12 mouse cellular contexts compared by ENCODE assay signal in genomic region chr17:31183180-31183974, GRCm38 (mm10). TPM values are rescaled to one million over a fixed set of nuclear protein-coding genes. Genes with fewer than 3 reads are reported as not detected.
DNase-seq lines count a peak whose midpoint lies in the region; ATAC-seq and TF ChIP-seq lines count a peak whose summit lies in the region.
"Had no signal": no experiment of that assay in that cellular context is flagged by ENCODE, and none has a peak within 500 bp of the region (broad histone marks: within the 10 kb centered on the region; RNA-seq: fewer than 3 reads in every experiment).

No protein-coding gene starts in this region.

- WGBS in thymus, adult 2 months: 70% methylated on average over 12 of the region's 12 CpGs
- WGBS in intestine, embryonic 14.5 days: 49% methylated on average over 12 of the region's 12 CpGs
- 50% methylated on average over 12 of the region's 12 CpGs for WGBS in liver, embryonic 14.5 days (ENCODE audit: insufficient replicate concordance)
- WGBS in hindbrain, embryonic 12.5 days: 68% methylated on average over 12 of the region's 12 CpGs

- no peak overlapping the region; the same call in 1 of the 2 replicates for H3K4me2 ChIP-seq in intestine, embryonic 14.5 days (ENCODE audit: low read length)
- peak overlapping the region; percentile 11; the same call in 1 of the 2 replicates for H3K4me2 ChIP-seq in liver, embryonic 14.5 days (ENCODE audit: low read depth)
- no peak overlapping the region for H3K4me2 ChIP-seq in hindbrain, embryonic 12.5 days (replicated peaks)
- H3K4me2 ChIP-seq: neural tube, embryonic 13.5 days had no signal

- H3K9ac ChIP-seq in intestine, embryonic 14.5 days (ENCODE audit: low read length): no peak overlapping the region
- no peak overlapping the region for H3K9ac ChIP-seq in liver, embryonic 14.5 days (replicated peaks)
- H3K9ac ChIP-seq in hindbrain, embryonic 12.5 days: no peak overlapping the region
- H3K9ac ChIP-seq: neural tube, embryonic 13.5 days had no signal

- H3K27ac ChIP-seq in thymus, adult 2 months (ENCODE audit: control insufficient read depth, insufficient read depth, low read length): no peak overlapping the region
- peak overlapping the region; percentile 54; the same call in 1 of the 2 replicates for H3K27ac ChIP-seq in intestine, embryonic 14.5 days (ENCODE audit: low read depth)
- no peak overlapping the region for H3K27ac ChIP-seq in liver, embryonic 14.5 days
- no peak overlapping the region for H3K27ac ChIP-seq in hindbrain, embryonic 12.5 days
- H3K27ac ChIP-seq: neural tube, embryonic 13.5 days had no signal

- H3K36me3 ChIP-seq in thymus, adult 2 months (ENCODE audit: control insufficient read depth, insufficient read depth, low read length): no peaks in the 10 kb centered on the region
- H3K36me3 ChIP-seq in intestine, embryonic 14.5 days (ENCODE audit: control insufficient read depth, insufficient read depth, low read length): no peaks in the 10 kb centered on the region
- no peaks in the 10 kb centered on the region for H3K36me3 ChIP-seq in liver, embryonic 14.5 days (replicated peaks; ENCODE audit: control insufficient read depth, insufficient read depth, low read depth)
- no peaks in the 10 kb centered on the region for H3K36me3 ChIP-seq in hindbrain, embryonic 12.5 days
- H3K36me3 ChIP-seq: neural tube, embryonic 13.5 days had no signal

- H3K4me1 ChIP-seq in thymus, adult 2 months (replicated peaks; ENCODE audit: control insufficient read depth, insufficient read depth, low read length): peaks cover 21% of the 10 kb centered on the region
- no peaks in the 10 kb centered on the region for H3K4me1 ChIP-seq in intestine, embryonic 14.5 days (replicated peaks; ENCODE audit: control insufficient read depth, insufficient read depth, low read length)
- H3K4me1 ChIP-seq in liver, embryonic 14.5 days (replicated peaks; ENCODE audit: control insufficient read depth in 2 of 2, insufficient read depth in 2 of 2, low read length in 1 of 2): 0 out of 4 replicates have a peak, but pooled peaks cover 0 to 4% of the 10 kb centered on the region in 2 experiments
- no peaks in the 10 kb centered on the region for H3K4me1 ChIP-seq in hindbrain, embryonic 12.5 days
- H3K4me1 ChIP-seq: neural tube, embryonic 13.5 days had no signal

- H3K27me3 ChIP-seq in thymus, adult 2 months (ENCODE audit: control insufficient read depth, insufficient read depth, low read length): no peaks in the 10 kb centered on the region
- H3K27me3 ChIP-seq in intestine, embryonic 14.5 days (replicated peaks; ENCODE audit: control insufficient read depth, insufficient read depth, low read length): no peaks in the 10 kb centered on the region
- no peaks in the 10 kb centered on the region for H3K27me3 ChIP-seq in liver, embryonic 14.5 days (ENCODE audit: control insufficient read depth, insufficient read depth, low read length)
- H3K27me3 ChIP-seq in hindbrain, embryonic 12.5 days: no peaks in the 10 kb centered on the region
- H3K27me3 ChIP-seq: neural tube, embryonic 13.5 days had no signal

- H3K9me3 ChIP-seq in intestine, embryonic 14.5 days (ENCODE audit: control insufficient read depth, low read length): no peaks in the 10 kb centered on the region
- H3K9me3 ChIP-seq in liver, embryonic 14.5 days (ENCODE audit: control insufficient read depth, low read length): no peaks in the 10 kb centered on the region
- no peaks in the 10 kb centered on the region for H3K9me3 ChIP-seq in hindbrain, embryonic 12.5 days (replicated peaks)
- H3K9me3 ChIP-seq: neural tube, embryonic 13.5 days had no signal

- no peak for TF ChIP-seq CTCF in thymus, adult 2 months (IDR thresholded peaks at IDR 0.05; ENCODE audit: borderline replicate concordance, control insufficient read depth, extremely low read depth, insufficient read depth, low read length, poor library complexity)
- no peak for TF ChIP-seq CTCF in liver, embryonic 14.5 days (IDR thresholded peaks at IDR 0.05; ENCODE audit: low read depth)

- no peak overlapping the region for H3K4me3 ChIP-seq in thymus, adult 2 months (ENCODE audit: control insufficient read depth, insufficient read depth, low read length)
- no peak overlapping the region for H3K4me3 ChIP-seq in intestine, embryonic 14.5 days (ENCODE audit: low read depth, low read length)
- H3K4me3 ChIP-seq in liver, embryonic 14.5 days (ENCODE audit: insufficient read depth in 1 of 2, low read depth in 2 of 2, low read length in 2 of 2): no peak overlapping the region
- no peak overlapping the region for H3K4me3 ChIP-seq in hindbrain, embryonic 12.5 days
- H3K4me3 ChIP-seq: neural tube, embryonic 13.5 days had no signal

- peak; percentile 58 for DNase-seq in thymus, postnatal 0 days (ENCODE audit: low spot score)
- DNase-seq in thymus, adult 2 months: no peak
- DNase-seq in intestine, embryonic 14.5 days (ENCODE audit: low spot score): peak; percentile 59
- DNase-seq in liver, embryonic 14.5 days (ENCODE audit: low read depth in 3 of 3, low spot score in 3 of 3): no peak
- DNase-seq in thymus, postnatal 25 days: peak; percentile 42
- no peak for DNase-seq in adrenal gland, adult 8-10 months
- no peak for DNase-seq in adrenal gland, adult (ENCODE audit: inconsistent age in 2 of 2, low spot score in 1 of 2)
- DNase-seq: kidney, adult 18-20 months had no signal

- no peak for TF ChIP-seq EP300 in liver, embryonic 14.5 days (IDR thresholded peaks at IDR 0.05; ENCODE audit: low read depth)

- no peak for TF ChIP-seq POLR2A in thymus, adult 2 months (IDR thresholded peaks at IDR 0.05; ENCODE audit: control insufficient read depth, extremely low read depth, insufficient read depth, low read length, poor library complexity)

- ATAC-seq in intestine, embryonic 14.5 days (replicated peaks; ENCODE audit: low FRiP score, low TSS enrichment, low read depth): peak; percentile 67; the same call in 1 of the 2 replicates
- no peak for ATAC-seq in liver, embryonic 14.5 days (ENCODE audit: insufficient read depth)
- ATAC-seq in hindbrain, embryonic 12.5 days (ENCODE audit: low FRiP score): no peak

RNA-seq across cellular contexts. Expression of gene Tmprss3, which starts 15.4 kb away (rescaled TPM):
- 0.13 and 0.25 TPM in 2 replicates for polyA plus RNA-seq in thymus, postnatal 0 days (2015; fragmentation: Nextera tagmentation; extraction: Ambion mirVana)
- 0.61 and 0.92 TPM in 2 replicates for polyA plus RNA-seq in thymus, adult 2 months (2012; rRNA removed)
- polyA plus RNA-seq in intestine, embryonic 14.5 days (2014; fragmentation: Nextera tagmentation; extraction: Ambion mirVana): 0.12 TPM in 2 replicates
- 0.27 and 0.39 TPM in 2 replicates for polyA plus RNA-seq in liver, embryonic 14.5 days (2012; rRNA removed)
- polyA plus RNA-seq in liver, embryonic 14.5 days (2014; fragmentation: Nextera tagmentation; extraction: Ambion mirVana): 0.13 and 0.25 TPM in 2 replicates
- not detected for total RNA-seq in adrenal gland, adult 8-10 months (2022)
- 0.12 TPM in 1 of 2 replicates, not detected in the other for polyA plus RNA-seq in hindbrain, embryonic 12.5 days (2016; fragmentation: Nextera tagmentation; extraction: Ambion mirVana)
- polyA plus RNA-seq: brain, embryonic 14.5 days; neural tube, embryonic 13.5 days had no signal

RNA-seq across cellular contexts. Expression of gene Tff1, which starts 18.3 kb away (rescaled TPM):
- polyA plus RNA-seq in thymus, postnatal 0 days (2015; fragmentation: Nextera tagmentation; extraction: Ambion mirVana): 4.3 and 7.4 TPM in 2 replicates
- 2.1 and 2.7 TPM in 2 replicates for polyA plus RNA-seq in thymus, adult 2 months (2012; rRNA removed)
- polyA plus RNA-seq in intestine, embryonic 14.5 days (2014; fragmentation: Nextera tagmentation; extraction: Ambion mirVana): 12.7 and 17.2 TPM in 2 replicates
- polyA plus RNA-seq in liver, embryonic 14.5 days (2012; rRNA removed): not detected in 2 replicates
- not detected in 2 replicates for polyA plus RNA-seq in liver, embryonic 14.5 days (2014; fragmentation: Nextera tagmentation; extraction: Ambion mirVana)
- not detected for total RNA-seq in adrenal gland, adult 8-10 months (2022)
- polyA plus RNA-seq in hindbrain, embryonic 12.5 days (2016; fragmentation: Nextera tagmentation; extraction: Ambion mirVana): not detected in 2 replicates
- total RNA-seq: megakaryocyte progenitor cell, adult 5-6 weeks had no signal
- polyA plus RNA-seq: brain, embryonic 14.5 days; neural tube, embryonic 13.5 days had no signal

RNA-seq across cellular contexts. Expression of gene Ubash3a, which starts 24.3 kb away (rescaled TPM):
- polyA plus RNA-seq in thymus, postnatal 0 days (2015; fragmentation: Nextera tagmentation; extraction: Ambion mirVana): 66.8 and 75.0 TPM in 2 replicates
- 95.5 and 126 TPM in 2 replicates for polyA plus RNA-seq in thymus, adult 2 months (2012; rRNA removed)
- 0.14 and 0.19 TPM in 2 replicates for polyA plus RNA-seq in intestine, embryonic 14.5 days (2014; fragmentation: Nextera tagmentation; extraction: Ambion mirVana)
- 7.7 and 8.4 TPM in 2 replicates for polyA plus RNA-seq in liver, embryonic 14.5 days (2012; rRNA removed)
- polyA plus RNA-seq in liver, embryonic 14.5 days (2014; fragmentation: Nextera tagmentation; extraction: Ambion mirVana): 11.8 and 13.8 TPM in 2 replicates
- under 1 TPM; 0.12 to 0.51 (median 0.31) TPM for total RNA-seq in adrenal gland, adult 8-10 months (2022)
- polyA plus RNA-seq in hindbrain, embryonic 12.5 days (2016; fragmentation: Nextera tagmentation; extraction: Ambion mirVana): 0.65 TPM in 1 of 2 replicates, not detected in the other
- polyA plus RNA-seq: neural tube, embryonic 13.5 days had no signal

RNA-seq across cellular contexts. Expression of gene Tff2, which starts 39.3 kb away (rescaled TPM):
- 1.2 and 1.4 TPM in 2 replicates for polyA plus RNA-seq in thymus, postnatal 0 days (2015; fragmentation: Nextera tagmentation; extraction: Ambion mirVana)
- 1.4 and 2.8 TPM in 2 replicates for polyA plus RNA-seq in thymus, adult 2 months (2012; rRNA removed)
- 2.0 TPM in 2 replicates for polyA plus RNA-seq in intestine, embryonic 14.5 days (2014; fragmentation: Nextera tagmentation; extraction: Ambion mirVana)
- polyA plus RNA-seq in liver, embryonic 14.5 days (2012; rRNA removed): not detected in 2 replicates
- not detected in 2 replicates for polyA plus RNA-seq in liver, embryonic 14.5 days (2014; fragmentation: Nextera tagmentation; extraction: Ambion mirVana)
- not detected for total RNA-seq in adrenal gland, adult 8-10 months (2022)
- polyA plus RNA-seq in hindbrain, embryonic 12.5 days (2016; fragmentation: Nextera tagmentation; extraction: Ambion mirVana): not detected in 2 replicates
- total RNA-seq: megakaryocyte progenitor cell, adult 5-6 weeks had no signal
- polyA plus RNA-seq: brain, embryonic 14.5 days; neural tube, embryonic 13.5 days had no signal

RNA-seq across cellular contexts. Expression of gene Tff3, which starts 53.9 kb away (rescaled TPM):
- 7.1 and 8.7 TPM in 2 replicates for polyA plus RNA-seq in thymus, postnatal 0 days (2015; fragmentation: Nextera tagmentation; extraction: Ambion mirVana)
- polyA plus RNA-seq in thymus, adult 2 months (2012; rRNA removed): 10.1 and 10.4 TPM in 2 replicates
- polyA plus RNA-seq in intestine, embryonic 14.5 days (2014; fragmentation: Nextera tagmentation; extraction: Ambion mirVana): 315 and 426 TPM in 2 replicates
- polyA plus RNA-seq in liver, embryonic 14.5 days (2012; rRNA removed): 10.1 and 16.8 TPM in 2 replicates
- 27.4 and 27.6 TPM in 2 replicates for polyA plus RNA-seq in liver, embryonic 14.5 days (2014; fragmentation: Nextera tagmentation; extraction: Ambion mirVana)
- not detected for total RNA-seq in adrenal gland, adult 8-10 months (2022)
- polyA plus RNA-seq in hindbrain, embryonic 12.5 days (2016; fragmentation: Nextera tagmentation; extraction: Ambion mirVana): 0.53 TPM in 1 of 2 replicates, not detected in the other
- total RNA-seq: megakaryocyte progenitor cell, adult 5-6 weeks had no signal

Comparison
In these comparisons a context has a peak if more than half of its experiments do, and no peak if none do; other contexts are left out.
1. DNase-seq: peak in thymus, postnatal 0 days (single experiment), intestine, embryonic 14.5 days (single experiment) and thymus, postnatal 25 days (single experiment); none in thymus, adult 2 months (single experiment), liver, embryonic 14.5 days (0 of 3), adrenal gland, adult 8-10 months (single experiment) and adrenal gland, adult (0 of 2).